Mouse (Mus musculus): ENCODE results near the gene Olfr926.
"Not testable (repeated sequence)": the region's sequence is repeated elsewhere in the genome, so short reads cannot be mapped to it uniquely, and the experiment has no call there.

Olfr926 gene

DNA sequence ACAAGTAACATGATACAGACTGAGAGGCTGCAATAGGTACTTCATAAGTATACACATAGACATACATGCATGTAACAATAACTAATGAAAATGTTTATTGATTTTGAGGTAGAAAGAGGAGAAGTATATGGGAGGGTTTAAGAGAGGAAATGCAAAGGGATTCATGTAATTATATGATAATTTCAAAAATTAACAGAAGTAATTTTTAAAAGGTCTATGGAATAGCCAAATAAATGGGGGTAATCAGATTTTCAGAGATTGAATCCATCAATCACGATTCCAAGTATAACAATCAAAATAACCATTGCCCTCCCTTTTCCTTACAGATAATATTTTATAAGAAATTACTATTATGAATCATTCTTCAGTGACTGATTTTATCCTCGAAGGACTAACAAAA is at the start of gene Olfr926:
TSS of gene Olfr926 (plus strand) at position 301 of the 400 bp plus-strand sequence.
- DNase-seq (ENCODE audit: low spot score in 2 of 2), result no peak

DNA sequence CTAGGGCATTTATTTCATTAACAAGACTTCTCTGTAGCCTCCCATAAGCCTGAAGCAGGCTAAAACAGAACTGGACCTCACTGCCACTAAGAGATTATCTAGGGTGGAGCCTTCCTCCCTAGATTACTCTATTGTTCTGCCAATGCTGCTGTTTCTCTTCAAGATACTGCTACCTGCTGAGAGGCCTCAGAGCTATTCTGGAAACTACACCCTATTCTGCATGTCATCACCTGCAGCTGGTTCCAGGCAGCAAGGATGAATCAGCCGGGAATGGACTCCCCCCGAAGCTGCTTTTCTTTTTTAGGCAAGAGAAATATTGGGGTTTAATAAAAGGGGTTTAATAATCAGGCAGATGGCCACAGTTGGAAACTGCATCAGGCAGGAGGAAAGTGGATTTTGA is 43.9 kb upstream of the Olfr926 start:
- DNase-seq (ENCODE audit: low spot score in 2 of 2), result no peak

DNA sequence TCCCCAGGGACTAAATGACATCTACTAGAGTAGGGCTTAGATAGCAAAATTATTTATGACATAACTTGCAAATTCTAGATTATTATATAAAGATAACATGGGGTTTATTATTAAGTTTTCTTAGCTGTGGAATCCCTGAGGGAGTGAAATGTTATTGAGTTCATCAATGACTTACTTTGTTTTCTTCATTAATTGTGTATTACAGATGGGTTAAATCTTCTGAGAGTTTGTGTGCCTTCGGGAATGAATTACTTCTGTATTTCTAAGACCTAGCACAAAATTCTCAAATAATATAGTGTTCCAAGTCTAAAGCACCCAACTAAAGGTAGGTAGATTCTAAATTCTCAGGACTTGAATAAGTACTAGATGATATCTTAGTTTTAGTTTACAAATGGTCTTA is 32.8 kb upstream of the Olfr926 start, which contains the start of gene Olfr924:
TSS of gene Olfr924 (plus strand) at position 301 of the 400 bp plus-strand sequence.
- no peak for DNase-seq (ENCODE audit: low spot score in 2 of 2)

DNA sequence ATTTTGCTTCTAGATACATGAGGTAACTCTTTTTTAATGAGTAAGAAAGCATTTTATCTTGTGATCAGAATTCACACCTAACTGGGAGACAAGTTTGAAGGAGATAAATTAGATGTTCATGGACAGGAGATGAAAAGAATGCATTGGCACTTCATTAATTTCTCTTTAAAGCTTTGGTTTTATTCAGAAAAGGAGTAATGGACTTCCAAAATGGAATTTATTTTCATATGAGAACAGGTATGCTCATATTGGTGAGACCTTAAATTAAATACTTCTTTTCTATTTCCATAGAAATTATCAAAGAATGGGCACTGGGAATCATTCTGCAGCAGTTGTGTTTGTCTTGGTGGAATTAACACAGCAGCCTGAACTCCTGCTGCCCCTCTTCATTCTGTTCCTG is 22.2 kb upstream of the Olfr926 start, which contains the start of gene Olfr26:
TSS of gene Olfr26 (plus strand) at position 301 of the 400 bp plus-strand sequence.
- no peak for DNase-seq (ENCODE audit: low spot score in 2 of 2)

DNA sequence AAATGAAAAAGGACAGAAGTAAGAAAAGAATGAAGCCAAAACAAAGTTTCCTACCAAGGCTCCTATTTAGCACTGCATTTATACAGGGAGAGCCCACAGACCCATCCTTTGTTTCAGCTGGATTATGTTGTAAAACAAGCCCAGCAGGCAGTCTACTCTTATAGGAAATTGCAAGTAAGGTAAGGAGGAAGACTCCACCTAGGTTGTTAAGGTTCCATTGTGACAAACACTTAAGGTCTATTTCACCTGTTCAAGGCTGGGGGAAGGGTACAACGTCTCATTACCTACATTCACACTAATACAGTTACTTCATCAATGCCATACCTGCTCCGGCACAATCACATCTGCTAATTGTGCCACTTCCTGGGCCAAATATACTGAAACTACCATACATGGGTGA is 2.0 kb upstream of the Olfr926 start:
- not testable (repeated sequence) for DNase-seq (ENCODE audit: low spot score in 2 of 2)
